Mouse (Mus musculus) spleen, embryonic (tissue): ENCODE measurements at regions not wholly inside any gene's neighbourhood (a gene's known extent, or its start where the extent isn't known, plus 50 kb on each side); places are given as distances from the start of the nearest gene placed in this dataset.

Experiments
- CTCF ChIA-PET: fragments of 350-600 bp; sonication (Branson Sonifier 250); formaldehyde crosslinking; loops from one replicate; lab custom pipeline; 2022; lab: Charles Lee

DNA sequence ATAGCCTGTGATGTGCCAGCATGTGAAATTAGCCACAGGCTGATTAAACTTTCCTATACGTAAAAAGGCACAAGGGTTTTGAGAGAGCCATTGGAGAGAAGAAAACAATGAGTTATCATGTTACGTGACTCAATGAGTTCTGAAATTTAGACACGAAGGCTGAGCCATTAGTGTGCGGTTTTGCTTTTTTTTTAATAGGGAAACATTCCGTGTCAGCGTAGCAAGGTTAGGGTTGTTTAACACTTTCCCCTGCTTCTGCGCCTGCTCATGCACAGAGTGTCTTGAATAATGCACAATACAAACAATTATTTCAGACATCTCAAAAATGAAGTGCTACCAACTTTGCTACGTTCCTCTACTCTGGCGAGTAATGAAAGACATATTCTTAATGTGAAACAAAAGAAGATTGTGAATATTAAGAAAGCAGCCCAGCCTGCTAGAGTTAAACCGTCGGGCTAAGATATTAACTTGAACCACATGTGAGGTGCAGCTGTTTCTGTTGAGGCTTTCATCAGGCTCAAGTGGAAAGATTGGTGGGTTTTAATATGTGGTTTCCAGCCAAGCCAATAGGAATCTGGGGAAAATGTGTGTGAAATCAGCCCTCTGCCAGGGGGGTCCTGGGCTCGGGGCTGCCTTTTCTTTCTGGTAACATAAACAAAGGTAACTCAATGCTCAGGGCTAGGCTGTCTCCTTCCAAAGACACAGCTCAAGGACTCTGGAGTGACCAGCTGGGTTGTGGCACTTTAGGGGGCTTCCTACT is 287.2 kb downstream of the Slc4a3 start:
- CTCF ChIA-PET = no interaction called here

DNA sequence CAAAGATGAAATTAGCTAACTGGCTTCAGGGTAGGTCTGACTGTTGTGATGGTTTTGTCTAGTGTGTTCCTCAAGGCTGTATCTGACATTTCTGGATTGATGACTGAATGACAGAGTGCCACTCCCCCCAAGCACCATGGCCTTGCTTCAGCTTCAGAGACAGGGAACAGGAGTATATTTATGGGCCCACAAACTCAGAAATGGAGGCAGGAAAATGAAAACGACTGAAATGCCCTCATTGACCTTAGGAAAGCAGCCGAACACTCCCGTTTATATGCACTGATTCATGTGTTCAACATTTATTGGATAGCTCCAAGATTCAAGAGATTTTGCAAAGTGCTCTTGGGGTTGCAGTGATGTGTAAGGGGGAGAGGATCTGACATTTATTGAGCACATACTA is 288.3 kb downstream of the Slc4a3 start:
- CTCF ChIA-PET = no interaction called here

- CTCF ChIA-PET = no interaction called here
These were observed 293.6 kb downstream of the Slc4a3 start for GRCm38 (mm10) chr1:75839551-75840223.

- CTCF ChIA-PET = no interaction called here
These were observed 296.3 kb downstream of the Slc4a3 start for GRCm38 (mm10) chr1:75842396-75842795.

DNA sequence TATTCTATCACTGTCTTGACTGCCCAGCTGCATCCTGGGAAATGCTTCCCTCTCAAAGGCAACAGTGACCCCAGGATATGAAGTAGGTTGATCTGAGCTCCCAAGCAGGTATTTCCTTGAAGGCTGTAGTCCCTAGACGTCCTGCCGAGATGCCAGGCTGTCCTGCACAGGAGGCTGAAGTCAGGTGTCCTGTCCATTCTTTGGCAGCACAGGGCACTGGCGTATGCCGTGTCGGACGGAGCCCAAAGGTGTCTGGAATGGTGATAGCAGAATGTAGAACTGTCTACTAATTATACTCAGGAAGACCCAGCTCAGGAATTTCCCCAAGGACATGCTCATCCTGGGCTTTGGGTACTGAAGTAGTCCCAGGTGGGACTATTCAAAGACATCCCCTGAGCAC is 297.3 kb downstream of the Slc4a3 start:
- CTCF ChIA-PET = no interaction called here

DNA sequence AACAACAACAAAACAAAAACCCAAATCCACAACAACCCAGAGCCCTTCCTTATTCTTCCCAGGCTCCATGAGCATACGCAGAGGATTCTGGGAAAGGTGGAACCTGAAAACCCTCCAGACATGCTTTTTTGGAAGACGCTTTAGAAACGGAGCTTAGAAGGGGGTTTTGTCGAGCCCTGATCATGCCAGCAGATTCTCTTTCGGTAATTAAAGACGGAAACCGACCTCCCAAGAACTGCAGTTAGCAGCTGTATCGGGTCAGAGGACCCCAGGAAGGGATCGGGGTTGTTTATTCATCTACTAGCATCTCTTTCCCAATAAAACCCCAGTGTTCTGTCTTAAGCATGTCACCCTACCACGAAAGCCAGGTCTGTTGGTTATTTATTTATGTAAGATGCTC is 298.1 kb downstream of the Slc4a3 start:
- CTCF ChIA-PET = no interaction called here

GRCm38 (mm10) chr1:75844529-75844928 is 298.5 kb downstream of the Slc4a3 start:
- CTCF ChIA-PET = no interaction called here

GRCm38 (mm10) chr1:75844981-75845380 is 298.9 kb downstream of the Slc4a3 start:
- CTCF ChIA-PET = no interaction called here

DNA sequence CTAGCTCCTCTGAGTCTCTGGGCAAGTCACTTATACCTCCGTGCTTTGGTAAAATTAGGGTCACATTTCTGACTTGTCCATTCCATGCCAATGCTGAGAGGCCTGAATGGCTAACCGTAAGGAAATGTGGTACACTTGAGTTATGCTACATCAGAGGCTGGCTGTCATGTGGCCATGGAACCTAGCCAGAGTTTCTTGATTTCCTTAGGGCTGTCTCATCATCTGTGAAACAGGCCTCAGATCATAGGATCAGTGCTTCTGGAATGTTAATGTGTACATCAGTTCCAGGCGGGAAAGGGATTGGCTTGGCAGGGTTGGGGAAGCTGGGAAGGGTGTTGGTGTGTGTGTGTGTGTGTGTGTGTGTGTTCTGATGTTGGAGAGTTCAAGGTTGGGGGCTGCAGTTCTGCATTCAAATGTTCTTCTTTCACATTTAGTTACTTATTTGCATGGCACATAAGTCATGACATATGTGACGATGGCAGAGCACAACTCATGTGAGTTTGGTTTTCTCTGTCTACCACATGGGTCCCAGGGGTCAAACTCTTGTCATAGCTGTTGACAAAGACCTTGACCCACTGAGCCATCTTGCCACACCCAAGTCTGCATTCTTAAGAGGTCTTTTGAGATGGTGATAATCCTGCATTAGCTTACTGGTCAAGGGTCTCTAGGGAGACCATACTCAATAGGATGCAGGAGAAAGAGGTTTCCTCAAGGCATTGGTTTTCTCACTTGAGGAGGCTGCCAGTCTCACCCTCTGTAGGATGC is 299.9 kb downstream of the Slc4a3 start:
- CTCF ChIA-PET = interaction anchor here (0.7 kb wide), 1 partner anchor 202 kb away, joined by 5 read pairs; no protein-coding TSS in a partner anchor

- CTCF ChIA-PET = no interaction called here
These were observed 301.6 kb downstream of the Slc4a3 start for GRCm38 (mm10) chr1:75847681-75848080.

DNA sequence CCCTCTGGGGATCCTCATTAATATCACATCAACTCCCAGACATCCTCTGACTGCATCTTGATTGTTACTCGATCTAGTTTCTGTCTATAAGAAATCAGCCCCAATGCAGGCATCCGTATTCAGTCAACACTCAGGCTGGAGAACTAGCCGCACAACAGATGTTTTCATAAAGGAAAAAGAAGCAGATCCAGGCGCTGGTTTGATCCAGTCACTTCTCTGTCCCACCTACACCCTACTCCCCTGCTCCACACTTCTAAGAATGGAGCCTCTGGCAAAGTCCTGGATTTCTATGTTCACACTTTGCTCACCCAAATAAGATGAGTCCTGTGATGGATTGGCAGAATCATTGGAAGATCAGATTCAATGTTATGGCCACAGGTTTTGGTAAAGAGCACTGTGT is 302.4 kb downstream of the Slc4a3 start:
- CTCF ChIA-PET = no interaction called here

- CTCF ChIA-PET = no interaction called here
These were observed 304.1 kb downstream of the Slc4a3 start for GRCm38 (mm10) chr1:75850131-75850530.

DNA sequence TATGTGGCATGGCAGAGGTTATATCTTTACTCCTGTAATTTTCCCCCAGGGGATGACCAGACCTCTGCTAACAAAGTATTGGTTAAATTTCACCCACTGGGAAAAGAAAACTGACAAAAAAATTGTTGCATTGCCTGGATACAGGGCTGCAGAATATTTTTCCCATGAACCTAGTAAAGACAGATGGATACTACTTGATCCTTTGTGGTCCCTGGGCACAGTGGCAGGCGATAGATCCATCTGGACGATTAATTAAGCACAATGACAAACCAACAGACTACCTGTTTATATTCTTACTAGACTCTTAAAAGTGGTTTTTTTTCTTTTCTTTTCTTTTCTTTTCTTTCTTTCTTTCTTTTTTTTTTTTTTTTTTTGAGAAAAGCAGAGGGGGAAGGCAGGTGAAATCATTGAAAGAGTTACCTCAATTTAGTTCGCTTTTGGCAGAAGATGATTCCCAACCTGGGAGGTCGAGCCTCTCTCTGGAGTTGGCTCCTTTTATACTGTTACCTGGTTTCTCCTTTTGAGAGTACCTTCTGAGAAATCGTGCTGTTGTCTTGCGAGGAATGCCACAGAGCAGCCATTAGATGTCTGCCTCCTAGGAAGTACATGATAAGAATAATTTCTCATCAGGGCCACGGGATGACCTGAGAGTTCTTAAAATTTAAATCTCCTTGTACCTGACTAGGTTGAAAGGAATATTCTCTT is 312.6 kb downstream of the Slc4a3 start:
- CTCF ChIA-PET = no interaction called here

DNA sequence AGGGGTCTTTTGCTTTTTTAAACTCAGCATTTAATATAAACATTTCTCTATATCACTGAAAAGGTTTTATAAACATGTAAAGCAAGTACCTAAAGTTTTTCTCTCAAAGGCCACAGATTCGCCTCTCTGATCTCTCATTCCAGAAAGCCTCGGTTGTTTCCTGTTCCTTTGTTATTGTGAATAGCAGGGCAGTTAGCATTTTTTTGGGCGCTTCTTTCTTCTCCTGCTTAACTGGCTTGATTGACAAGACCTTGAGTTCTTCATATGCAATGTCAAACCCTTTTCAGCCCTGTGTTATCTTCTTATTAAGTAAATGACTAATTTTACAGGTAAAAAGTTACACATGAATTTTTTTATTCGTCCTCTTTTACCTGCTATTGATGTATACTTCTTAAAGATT is 316.7 kb downstream of the Slc4a3 start:
- CTCF ChIA-PET = no interaction called here

GRCm38 (mm10) chr1:75866556-75866955 is 320.5 kb downstream of the Slc4a3 start:
- CTCF ChIA-PET = no interaction called here

GRCm38 (mm10) chr1:75869414-75869813 is 323.3 kb downstream of the Slc4a3 start:
- CTCF ChIA-PET = no interaction called here

GRCm38 (mm10) chr1:75869846-75870245 is 323.8 kb downstream of the Slc4a3 start:
- CTCF ChIA-PET = no interaction called here

DNA sequence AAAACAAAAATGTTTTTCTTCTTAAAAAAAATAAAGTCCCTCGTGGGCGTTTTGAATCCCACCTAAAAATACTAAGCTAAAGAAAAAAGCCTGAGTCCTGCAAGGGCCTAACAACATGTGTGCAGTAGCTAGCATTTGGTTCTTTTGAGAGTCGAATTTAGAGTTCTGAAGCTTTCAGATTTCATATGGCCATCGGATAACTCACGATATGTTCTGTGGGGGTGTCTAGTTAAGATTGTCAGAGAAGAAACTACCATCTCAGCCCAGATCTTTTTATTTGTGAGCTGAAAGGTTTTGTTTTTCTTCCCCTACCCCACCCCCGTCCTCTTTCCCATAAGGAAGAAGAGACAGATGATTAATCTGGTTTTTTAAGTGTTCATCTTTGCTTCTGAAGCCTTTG is 327.8 kb downstream of the Slc4a3 start:
- CTCF ChIA-PET = no interaction called here

GRCm38 (mm10) chr1:75877209-75877608 is 331.1 kb downstream of the Slc4a3 start:
- CTCF ChIA-PET = no interaction called here

GRCm38 (mm10) chr1:75885632-75886031 is 339.6 kb downstream of the Slc4a3 start:
- CTCF ChIA-PET = no interaction called here

GRCm38 (mm10) chr1:75888499-75889208 is 342.6 kb downstream of the Slc4a3 start:
- CTCF ChIA-PET = no interaction called here
